Mouse (Mus musculus) erythroblast, embryonic 14.5 days (primary cell): Measurements from ENCODE around the gene Samd4.

Experiments
- GATA1 ChIP-seq: IDR thresholded peaks from 2 replicates; pipeline ENCODE4 v1.6.1; 2012; ENCODE audit warnings: low read length, inconsistent platforms, mixed read lengths
- TAL1 ChIP-seq: IDR thresholded peaks from 3 replicates; pipeline ENCODE4 v1.6.1; 2012; ENCODE audit warnings: low read length, inconsistent platforms, mixed read lengths

DNA sequence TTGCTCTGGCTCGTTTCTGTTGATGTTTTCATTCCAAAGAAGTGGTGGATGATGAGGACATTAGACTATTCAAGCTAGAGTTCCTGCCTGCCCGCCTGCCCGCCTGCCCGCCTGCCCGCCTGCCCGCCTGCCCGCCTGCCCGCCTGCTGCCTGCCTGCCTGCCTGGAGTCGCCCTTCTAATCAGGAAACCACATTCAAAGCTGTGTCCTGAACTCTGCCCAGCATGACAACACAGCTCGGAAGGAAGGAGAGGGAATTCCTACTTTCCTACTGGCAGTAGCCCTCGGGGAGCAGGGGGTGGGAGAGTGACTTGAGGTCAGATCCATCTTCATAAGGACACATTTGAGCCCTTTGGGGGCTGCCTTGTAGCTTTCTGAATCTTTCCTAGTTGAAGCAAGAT, 85.4 kb downstream of the Samd4 start:
- TF ChIP-seq TAL1 (no peak), GATA1 (no peak)
